Mouse (Mus musculus): Measurements from ENCODE around the gene Cox5a. TPM values are rescaled to one million over a fixed set of nuclear protein-coding genes. Genes with fewer than 3 reads are reported as not detected.

Gene Cox5a
- 434 and 534 TPM in 2 replicates for polyA plus RNA-seq (2012)

DNA sequence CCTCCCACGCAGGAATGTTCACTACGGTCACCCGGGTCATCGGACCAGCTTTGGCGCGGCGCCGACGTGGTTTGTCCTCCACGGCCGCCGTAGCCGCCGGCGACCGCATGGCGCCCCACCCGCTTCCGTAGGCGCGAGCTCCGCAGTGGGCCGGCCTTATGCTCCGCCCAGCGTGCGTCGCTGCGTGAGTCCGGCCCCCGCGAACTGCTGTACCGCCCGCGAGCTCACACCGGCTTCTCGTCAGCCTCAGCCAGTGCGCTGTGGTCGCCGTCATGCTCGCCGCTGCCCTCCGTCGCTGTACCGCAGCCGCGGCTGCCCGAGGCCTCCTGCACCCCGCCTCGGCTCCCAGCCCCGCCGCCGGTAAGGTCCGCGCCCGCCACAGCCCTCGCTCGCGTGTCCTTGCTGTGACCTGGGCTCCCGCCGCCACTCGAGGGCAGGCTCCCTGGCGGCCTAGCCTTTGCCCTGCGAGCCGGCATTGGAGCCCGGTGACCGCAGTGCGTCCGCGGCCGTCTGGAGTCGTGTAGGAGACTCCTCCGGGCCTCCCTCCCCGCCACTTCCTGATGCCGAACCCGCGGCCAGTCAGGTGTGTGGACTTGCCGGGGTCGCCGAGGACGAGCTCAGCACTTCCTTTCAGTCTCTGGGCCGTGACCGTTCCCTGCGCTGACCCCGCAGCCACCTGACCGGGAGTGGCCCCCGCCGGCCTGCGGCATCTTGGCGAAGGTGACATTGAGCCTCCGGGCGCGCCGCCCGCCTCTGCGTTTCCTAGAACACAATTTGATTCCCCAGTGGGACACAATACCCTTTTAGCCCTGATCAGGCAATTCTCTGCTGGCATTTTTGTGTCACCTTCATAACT, at the start of gene Cox5a:
Gene Cox5a (plus strand): TSS at position 219 of the 856 bp plus-strand sequence.

DNA sequence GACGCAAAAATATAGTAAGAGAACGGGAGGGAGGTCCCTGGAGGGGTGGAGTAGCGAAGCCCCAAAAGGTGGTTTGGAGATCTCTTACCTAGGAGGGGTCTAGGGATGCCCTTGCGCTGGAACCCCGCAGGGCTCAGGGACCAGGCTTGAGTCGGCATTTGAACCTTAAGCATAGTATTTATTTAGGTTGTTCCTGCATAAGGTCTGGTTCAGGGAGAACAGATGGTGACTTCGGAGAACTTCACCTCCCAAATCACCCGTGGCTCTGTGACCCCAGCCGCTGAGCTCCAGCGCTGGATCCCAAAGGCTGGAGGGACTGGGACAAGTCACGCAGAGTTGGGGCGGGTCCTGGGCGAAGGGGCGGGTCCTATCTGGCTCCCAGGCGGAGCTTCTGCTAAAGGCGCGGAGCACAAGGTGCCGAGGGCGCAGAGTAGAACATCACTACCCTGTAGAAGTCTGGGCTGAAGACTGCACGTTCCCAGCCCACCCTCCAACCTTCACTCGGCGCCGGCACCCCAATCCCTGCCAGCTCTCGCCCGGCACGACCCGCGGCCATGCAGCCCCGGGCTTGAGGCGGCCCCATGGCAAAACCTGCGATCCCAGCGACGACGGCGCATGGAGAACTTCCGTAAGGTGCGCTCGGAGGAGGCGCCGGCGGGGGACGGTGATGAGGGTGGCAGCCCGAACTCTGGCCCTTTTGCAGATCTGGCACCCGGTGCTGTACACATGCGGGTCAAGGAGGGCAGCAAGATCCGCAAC, 17.3 kb upstream of the Cox5a start, which contains the start of gene Rpp25:
Gene Rpp25 (plus strand): TSS at position 405 of the 759 bp plus-strand sequence.

DNA sequence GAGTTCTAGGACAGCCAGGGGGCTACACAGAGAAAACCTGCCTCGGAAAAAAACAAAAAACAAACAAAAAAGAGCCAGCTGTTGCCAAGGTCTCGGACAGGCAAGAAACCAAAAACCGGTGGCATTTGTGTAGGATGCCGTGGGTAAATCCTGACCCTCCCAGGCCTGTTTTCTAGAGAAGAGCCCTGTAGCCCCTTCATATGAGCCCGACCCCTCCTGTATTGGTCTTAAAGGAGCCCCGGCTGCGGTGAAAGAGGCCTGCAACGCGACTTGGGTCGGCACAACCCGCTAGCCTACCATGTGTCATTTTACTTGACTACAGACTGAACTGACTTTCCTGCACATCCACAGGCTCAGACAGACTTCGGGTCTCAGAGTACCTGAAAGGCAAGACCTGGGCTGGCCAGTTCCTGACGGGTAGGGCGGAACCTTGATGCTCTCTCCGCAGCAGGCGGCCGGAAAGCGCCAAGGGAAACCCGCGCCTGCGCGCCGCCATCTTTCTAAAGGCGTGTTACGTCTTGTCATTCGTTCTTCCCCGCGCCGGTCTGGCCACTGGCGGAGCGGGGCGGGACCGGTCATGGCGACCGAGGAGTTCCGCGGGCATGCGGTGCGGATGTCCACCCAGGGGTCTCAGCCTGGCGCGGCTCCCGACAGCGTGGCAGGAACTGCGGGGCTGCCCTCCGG, 16.1 kb downstream of the Cox5a start, which contains the start of gene Fam219b:
Gene Fam219b (plus strand): TSS at position 485 of the 684 bp plus-strand sequence.

DNA sequence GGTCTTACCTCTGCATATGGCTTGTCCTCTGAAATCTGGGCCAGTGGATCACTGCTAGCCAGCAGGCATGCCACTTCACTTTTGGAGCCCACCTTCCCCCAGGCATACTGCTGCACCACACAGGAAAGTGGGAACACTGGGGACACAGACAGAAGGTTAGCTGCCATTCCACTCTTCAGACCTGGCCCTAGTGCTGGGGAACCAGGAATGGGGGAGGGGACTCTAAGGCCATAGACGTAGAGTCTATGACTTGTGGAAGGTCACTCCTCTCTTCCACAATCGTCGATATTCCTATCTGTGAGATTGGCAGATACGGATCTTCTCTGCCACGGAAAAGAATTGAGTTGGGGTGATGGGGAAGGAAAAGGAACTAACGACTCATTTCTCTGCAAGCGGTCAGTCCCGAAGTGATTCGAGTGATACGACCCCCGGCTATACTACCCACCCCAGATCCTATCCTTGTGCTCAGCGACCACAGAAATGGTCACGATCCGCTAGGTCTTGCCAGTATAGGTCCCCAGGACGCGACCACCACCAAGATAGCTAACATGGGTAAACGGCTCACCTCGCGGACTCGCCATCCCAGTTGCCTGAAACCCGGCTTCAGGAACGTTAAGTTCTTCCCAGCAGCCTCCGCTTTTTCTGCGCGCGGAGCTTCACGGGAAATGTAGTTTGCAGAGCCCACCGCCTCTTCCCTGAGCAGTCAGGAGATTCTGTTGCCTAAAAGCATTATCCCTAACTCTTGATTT, 31.2 kb downstream of the Cox5a start, which contains the start of gene Mpi:
Gene Mpi (minus strand): TSS at position 625 of the 749 bp plus-strand sequence.

DNA sequence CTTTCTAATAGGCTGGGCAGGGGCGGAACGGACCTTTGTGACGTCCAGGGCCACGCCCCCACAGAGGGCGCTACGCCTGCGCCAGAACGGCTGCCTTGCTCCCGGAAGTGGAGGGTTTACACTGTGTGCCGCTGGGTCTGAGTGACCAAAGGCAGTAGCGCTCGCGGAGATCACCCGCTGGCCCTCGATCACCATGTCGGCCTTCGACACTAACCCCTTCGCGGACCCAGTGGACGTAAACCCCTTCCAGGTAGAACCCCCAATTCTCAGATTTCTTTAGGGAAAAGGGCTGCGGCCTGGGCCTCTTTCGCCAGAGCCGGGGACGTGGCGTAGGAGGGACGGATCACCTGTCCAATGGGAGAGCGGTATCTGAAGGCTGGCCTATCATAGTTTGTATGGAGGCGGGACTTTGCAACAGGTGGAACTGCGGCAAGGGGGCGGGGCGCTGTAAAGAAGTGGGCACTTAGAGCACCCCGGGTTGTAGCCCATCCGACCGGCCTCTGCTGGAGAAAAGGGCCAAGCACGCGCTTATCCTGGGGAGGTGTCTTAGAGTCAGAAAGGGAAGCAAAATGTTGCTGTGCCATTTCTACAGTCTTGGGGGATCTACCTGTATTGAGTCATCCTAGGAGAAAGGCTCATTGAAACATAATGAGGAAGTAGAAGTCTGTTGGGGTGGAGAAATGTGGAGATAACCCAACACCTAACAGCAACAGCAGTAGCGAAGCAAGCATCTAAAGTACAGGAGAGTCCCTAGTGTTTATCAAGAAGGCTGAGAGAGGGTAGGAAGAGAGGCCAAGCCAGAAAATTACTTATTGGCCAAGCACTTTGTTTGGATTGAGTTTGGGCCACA, 40.0 kb downstream of the Cox5a start, which contains the start of gene Scamp2:
Gene Scamp2 (plus strand): TSS at position 83 of the 850 bp plus-strand sequence.

Other genes starting within 250 kb of the Cox5a start
- gene Ppcdc, start 81.2 kb upstream of the Cox5a start, polyA plus RNA-seq (2012), result 5.8 and 6.9 TPM in 2 replicates
- 0.84 and 2.5 TPM in 2 replicates for gene Scamp5, start 53.2 kb upstream of the Cox5a start, polyA plus RNA-seq (2012)
- gene Rpp25, start 17.2 kb upstream of the Cox5a start, polyA plus RNA-seq (2012), result 0.13 and 0.38 TPM in 2 replicates
- gene Fam219b, start 16.3 kb downstream of the Cox5a start, polyA plus RNA-seq (2012), result 10.4 and 14.8 TPM in 2 replicates
- gene Mpi, start 31.5 kb downstream of the Cox5a start, polyA plus RNA-seq (2012), result 6.2 and 8.3 TPM in 2 replicates
- gene Scamp2, start 39.7 kb downstream of the Cox5a start, polyA plus RNA-seq (2012), result 39.3 and 40.6 TPM in 2 replicates
- 3.7 and 5.0 TPM in 2 replicates for gene Ulk3, start 68.2 kb downstream of the Cox5a start, polyA plus RNA-seq (2012)
- gene Cplx3, start 85.0 kb downstream of the Cox5a start, polyA plus RNA-seq (2012), result 0.16 TPM in 1 of 2 replicates, not detected in the other
- gene Lman1l, start 99.5 kb downstream of the Cox5a start, polyA plus RNA-seq (2012), result not detected in 2 replicates
- gene Csk, start 132.4 kb downstream of the Cox5a start, polyA plus RNA-seq (2012), result 284 and 309 TPM in 2 replicates
- not detected in 2 replicates for gene Cyp1a2, start 162.4 kb downstream of the Cox5a start, polyA plus RNA-seq (2012)
- 0.08 and 0.12 TPM in 2 replicates for gene Cyp1a1, start 166.7 kb downstream of the Cox5a start, polyA plus RNA-seq (2012)
- gene Edc3, start 187.3 kb downstream of the Cox5a start, polyA plus RNA-seq (2012), result 11.6 and 12.9 TPM in 2 replicates
- gene Clk3, start 244.6 kb downstream of the Cox5a start, polyA plus RNA-seq (2012), result 70.6 and 84.9 TPM in 2 replicates